Mouse (Mus musculus) ES-Bruce4 (cell line): ENCODE results near the gene Sco2.

Experiments used
- CTCF ChIP-seq: IDR thresholded peaks from one replicate; pipeline ENCODE4 v1.8.1; 2011; ENCODE audit warnings: low read depth, low read length
- EP300 ChIP-seq: IDR thresholded peaks from 2 replicates; pipeline ENCODE4 v1.6.1; 2011; ENCODE audit warnings: low read depth, low read length; ENCODE audit not compliant: insufficient read depth

DNA sequence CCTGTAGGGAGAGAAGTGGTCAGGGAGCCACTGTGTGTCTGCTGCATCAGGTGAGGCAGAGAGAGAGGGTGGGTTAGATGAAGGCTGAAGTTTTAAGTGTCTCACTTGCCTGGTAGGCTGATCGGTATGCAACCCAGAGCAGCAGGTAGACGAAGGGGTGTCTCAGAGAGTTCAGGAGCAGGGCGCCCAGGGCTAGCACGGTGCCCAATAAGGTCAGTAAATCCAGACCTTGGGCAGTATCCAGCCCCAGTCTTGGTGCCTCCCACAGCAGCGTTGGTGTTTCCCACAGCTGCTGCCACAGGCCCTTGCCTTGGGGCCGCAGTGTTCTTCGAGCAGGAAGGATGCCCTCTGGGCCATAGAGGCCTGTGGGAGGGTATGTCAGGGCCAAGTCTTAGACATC, 19.2 kb downstream of the Sco2 start:
- TF ChIP-seq CTCF: no peak
- no peak for TF ChIP-seq EP300
